Mouse (Mus musculus) megakaryocyte progenitor cell, adult 5-6 weeks (primary cell): ENCODE measurements around the gene Hras. TPM values are rescaled to one million over a fixed set of nuclear protein-coding genes. Genes with fewer than 3 reads are reported as not detected.

Experiments
- total RNA-seq, 2 experiments: library from RNA; stranded (forward) in 1 of 2; stranded (reverse) in 1 of 2; fragments of 157-497, 149-512 nt in 1 of 2; fragments of 200-1000 nt in 1 of 2; gene quantifications; 2 replicates each; pipeline versions ENCODE4 v1.2.3 to v1.2.4; 2015 to 2017

The Hras gene
- total RNA-seq, 2 experiments from 2014 or later, result 23.7 to 40.6 TPM

Other genes with a start within 250 kb of the Hras start
- 0.83 and 1.1 TPM in 2 replicates for gene Ifitm5, start 243.7 kb downstream of the Hras start, total RNA-seq (2015)
- not detected in 2 replicates for gene Ifitm5, start 243.7 kb downstream of the Hras start, total RNA-seq (2017)
- not detected in 2 replicates for gene Gm45717, start 238.1 kb downstream of the Hras start, total RNA-seq (2015)
- 1.1 TPM in 1 of 2 replicates, not detected in the other for gene Gm45717, start 238.1 kb downstream of the Hras start, total RNA-seq (2017)
- gene Ifitm2, start 238.0 kb downstream of the Hras start, total RNA-seq (2015), result 577 and 637 TPM in 2 replicates
- 287 and 322 TPM in 2 replicates for gene Ifitm2, start 238.0 kb downstream of the Hras start, total RNA-seq (2017)
- gene Ifitm1, start 226.8 kb downstream of the Hras start, total RNA-seq (2015), result 57.8 and 89.8 TPM in 2 replicates
- 33.7 and 37.5 TPM in 2 replicates for gene Ifitm1, start 226.8 kb downstream of the Hras start, total RNA-seq (2017)
- gene Ifitm3, start 183.2 kb downstream of the Hras start, total RNA-seq (2015), result 147 and 203 TPM in 2 replicates
- 49.4 and 56.2 TPM in 2 replicates for gene Ifitm3, start 183.2 kb downstream of the Hras start, total RNA-seq (2017)
- gene Ifitm6, start 176.1 kb downstream of the Hras start, total RNA-seq (2015), result 81.7 and 90.1 TPM in 2 replicates
- gene Ifitm6, start 176.1 kb downstream of the Hras start, total RNA-seq (2017), result 37.7 and 55.9 TPM in 2 replicates
- gene Gm17387, start 164.9 kb downstream of the Hras start, total RNA-seq (2015), result not detected in 2 replicates
- not detected in 2 replicates for gene Gm17387, start 164.9 kb downstream of the Hras start, total RNA-seq (2017)
- 0.84 and 1.3 TPM in 2 replicates for gene B4galnt4, start 132.9 kb downstream of the Hras start, total RNA-seq (2015)
- 1.5 and 2.8 TPM in 2 replicates for gene B4galnt4, start 132.9 kb downstream of the Hras start, total RNA-seq (2017)
- gene Pkp3, start 115.8 kb downstream of the Hras start, total RNA-seq (2015), result 1.0 and 2.2 TPM in 2 replicates
- gene Pkp3, start 115.8 kb downstream of the Hras start, total RNA-seq (2017), result 0.10 and 1.1 TPM in 2 replicates
- gene Sigirr, start 93.4 kb downstream of the Hras start, total RNA-seq (2015), result 12.3 and 12.6 TPM in 2 replicates
- 5.8 and 14.0 TPM in 2 replicates for gene Sigirr, start 93.4 kb downstream of the Hras start, total RNA-seq (2017)
- not detected in 2 replicates for gene Ano9, start 76.2 kb downstream of the Hras start, total RNA-seq (2015)
- gene Ano9, start 76.2 kb downstream of the Hras start, total RNA-seq (2017), result not detected in 2 replicates
- gene Ptdss2, start 71.6 kb downstream of the Hras start, total RNA-seq (2015), result 5.8 and 9.2 TPM in 2 replicates
- gene Ptdss2, start 71.6 kb downstream of the Hras start, total RNA-seq (2017), result 5.7 and 5.8 TPM in 2 replicates
- gene Rnh1, start 21.1 kb downstream of the Hras start, total RNA-seq (2015), result 36.0 and 41.3 TPM in 2 replicates
- gene Rnh1, start 21.1 kb downstream of the Hras start, total RNA-seq (2017), result 43.4 and 57.6 TPM in 2 replicates
- gene Lrrc56, start 152 bp upstream of the Hras start, total RNA-seq (2015), result 0.39 and 0.84 TPM in 2 replicates
- gene Lrrc56, start 152 bp upstream of the Hras start, total RNA-seq (2017), result 0.50 and 3.4 TPM in 2 replicates
- 0.20 and 0.89 TPM in 2 replicates for gene Lmntd2, start 20.1 kb upstream of the Hras start, total RNA-seq (2015)
- 0.10 TPM in 1 of 2 replicates, not detected in the other for gene Lmntd2, start 20.1 kb upstream of the Hras start, total RNA-seq (2017)
- 3.2 and 4.3 TPM in 2 replicates for gene Rassf7, start 21.9 kb upstream of the Hras start, total RNA-seq (2015)
- gene Rassf7, start 21.9 kb upstream of the Hras start, total RNA-seq (2017), result 2.2 and 6.6 TPM in 2 replicates
- gene Phrf1, start 34.8 kb upstream of the Hras start, total RNA-seq (2015), result 51.0 and 53.0 TPM in 2 replicates
- gene Phrf1, start 34.8 kb upstream of the Hras start, total RNA-seq (2017), result 60.4 and 62.2 TPM in 2 replicates
- 2.4 and 3.0 TPM in 2 replicates for gene Irf7, start 72.5 kb upstream of the Hras start, total RNA-seq (2015)
- 2.9 and 4.7 TPM in 2 replicates for gene Irf7, start 72.5 kb upstream of the Hras start, total RNA-seq (2017)
- not detected in 2 replicates for gene Cdhr5, start 82.8 kb upstream of the Hras start, total RNA-seq (2015)
- not detected in 2 replicates for gene Cdhr5, start 82.8 kb upstream of the Hras start, total RNA-seq (2017)
- gene Sct, start 85.1 kb upstream of the Hras start, total RNA-seq (2015), result not detected in 2 replicates
- not detected in 2 replicates for gene Sct, start 85.1 kb upstream of the Hras start, total RNA-seq (2017)
- gene Drd4, start 98.0 kb upstream of the Hras start, total RNA-seq (2015), result not detected in 2 replicates
- not detected in 2 replicates for gene Drd4, start 98.0 kb upstream of the Hras start, total RNA-seq (2017)
- 33.6 and 33.7 TPM in 2 replicates for gene Deaf1, start 133.7 kb upstream of the Hras start, total RNA-seq (2015)
- 19.8 and 23.0 TPM in 2 replicates for gene Deaf1, start 133.7 kb upstream of the Hras start, total RNA-seq (2017)
- 11.1 and 11.7 TPM in 2 replicates for gene Tmem80, start 133.7 kb upstream of the Hras start, total RNA-seq (2015)
- 9.1 and 9.2 TPM in 2 replicates for gene Tmem80, start 133.7 kb upstream of the Hras start, total RNA-seq (2017)
- gene Eps8l2, start 144.9 kb upstream of the Hras start, total RNA-seq (2015), result 0.67 TPM in 1 of 2 replicates, not detected in the other
- gene Eps8l2, start 144.9 kb upstream of the Hras start, total RNA-seq (2017), result not detected in 2 replicates
- 103 and 117 TPM in 2 replicates for gene Taldo1, start 198.2 kb upstream of the Hras start, total RNA-seq (2015)
- 508 and 513 TPM in 2 replicates for gene Taldo1, start 198.2 kb upstream of the Hras start, total RNA-seq (2017)
- gene Gatd1, start 220.1 kb upstream of the Hras start, total RNA-seq (2015), result 21.9 and 25.9 TPM in 2 replicates
- gene Gatd1, start 220.1 kb upstream of the Hras start, total RNA-seq (2017), result 13.5 and 16.3 TPM in 2 replicates
- gene Cend1, start 235.5 kb upstream of the Hras start, total RNA-seq (2015), result not detected in 2 replicates
- gene Cend1, start 235.5 kb upstream of the Hras start, total RNA-seq (2017), result not detected in 2 replicates
- 15.5 and 19.8 TPM in 2 replicates for gene Slc25a22, start 243.9 kb upstream of the Hras start, total RNA-seq (2015)
- gene Slc25a22, start 243.9 kb upstream of the Hras start, total RNA-seq (2017), result 4.4 and 5.3 TPM in 2 replicates